Comparison of ENCODE assay signal across 14 mouse cellular contexts in genomic region chr3:10891981-10892380, GRCm38 (mm10).
DNase-seq lines count a peak whose midpoint lies in the region; ATAC-seq and TF ChIP-seq lines count a peak whose summit lies in the region.
"Had no signal": no experiment of that assay in that cellular context is flagged by ENCODE, and none has a peak within 500 bp of the region (broad histone marks: within the 10 kb centered on the region; RNA-seq: fewer than 3 reads in every experiment).

No protein-coding gene starts in this region.

- intact Hi-C loops in left cerebral cortex, postnatal 25 days (cut with DNase I) = no loop called here
- intact Hi-C loops in left cerebral cortex, adult 2 months (cut with DNase I) = no loop called here

- peak; percentile 21 to 60 for DNase-seq in cerebellum, postnatal 14 days
- no peak for DNase-seq in cerebellum, adult 11 months
- DNase-seq in left cerebral cortex, postnatal 25 days (ENCODE audit: low spot score in 2 of 2) = peak; percentile 4 to 34
- DNase-seq in left cerebral cortex, adult 2 months (ENCODE audit: extremely low spot score in 1 of 2, low spot score in 2 of 2) = no peak
- peak; percentile 3 for DNase-seq in right cerebral cortex, postnatal 14 days
- no peak for DNase-seq in gastrocnemius, adult 8-10 months (ENCODE audit: low spot score in 2 of 2)
- DNase-seq in adrenal gland, postnatal 10 days = no peak
- DNase-seq: embryo, embryonic 11 days; gastrocnemius, postnatal 14 days had no signal

- no peaks in the 10 kb centered on the region for H3K9me3 ChIP-seq in forebrain, embryonic 16.5 days (ENCODE audit: control insufficient read depth, low read length)
- H3K9me3 ChIP-seq: heart, embryonic 13.5 days; liver, embryonic 15.5 days; stomach, embryonic 15.5 days had no signal

- H3K4me3 ChIP-seq in left cerebral cortex, adult 2 months = no peak overlapping the region
- no peak overlapping the region for H3K4me3 ChIP-seq in forebrain, embryonic 16.5 days (replicated peaks; ENCODE audit: low read length)
- H3K4me3 ChIP-seq: heart, embryonic 13.5 days; liver, embryonic 15.5 days; stomach, embryonic 15.5 days had no signal

- no peaks in the 10 kb centered on the region for H3K27me3 ChIP-seq in forebrain, embryonic 16.5 days (replicated peaks; ENCODE audit: control insufficient read depth, insufficient read depth, low read length)
- H3K27me3 ChIP-seq: heart, embryonic 13.5 days; liver, embryonic 15.5 days; stomach, embryonic 15.5 days had no signal

- WGBS in forebrain, embryonic 16.5 days = 42% methylated on average over 2 of the region's 2 CpGs

- no peak overlapping the region for H3K9ac ChIP-seq in forebrain, embryonic 16.5 days (replicated peaks; ENCODE audit: low read depth, low read length)
- H3K9ac ChIP-seq: heart, embryonic 13.5 days; liver, embryonic 15.5 days; stomach, embryonic 15.5 days had no signal

- no peak for TF ChIP-seq CTCF in left cerebral cortex, adult 2 months (IDR thresholded peaks at IDR 0.05)

- H3K27ac ChIP-seq in left cerebral cortex, adult 2 months = no peak overlapping the region
- H3K27ac ChIP-seq in forebrain, embryonic 16.5 days (ENCODE audit: low read length) = peak overlapping the region; percentile 42
- H3K27ac ChIP-seq: heart, embryonic 13.5 days; kidney, postnatal 0 days; liver, embryonic 15.5 days; stomach, embryonic 15.5 days had no signal

- no peak overlapping the region for H3K4me2 ChIP-seq in forebrain, embryonic 16.5 days (ENCODE audit: low read length)
- H3K4me2 ChIP-seq: heart, embryonic 13.5 days; liver, embryonic 15.5 days; stomach, embryonic 15.5 days had no signal

- H3K36me3 ChIP-seq in forebrain, embryonic 16.5 days (ENCODE audit: control insufficient read depth, insufficient read depth) = no peaks in the 10 kb centered on the region
- H3K36me3 ChIP-seq: heart, embryonic 13.5 days; liver, embryonic 15.5 days; stomach, embryonic 15.5 days had no signal

- ATAC-seq in forebrain, embryonic 16.5 days = peak; percentile 99

- H3K4me1 ChIP-seq in forebrain, embryonic 16.5 days (replicated peaks; ENCODE audit: control insufficient read depth, insufficient read depth, low read length) = peaks cover 2% of the 10 kb centered on the region; the same call in 1 of the 2 replicates
- H3K4me1 ChIP-seq: heart, embryonic 13.5 days; liver, embryonic 15.5 days; stomach, embryonic 15.5 days had no signal

Comparison
In these comparisons a context has a peak if more than half of its experiments do, and no peak if none do; other contexts are left out.
1. DNase-seq: peak in cerebellum, postnatal 14 days (2 of 2), left cerebral cortex, postnatal 25 days (2 of 2) and right cerebral cortex, postnatal 14 days (single experiment); none in cerebellum, adult 11 months (single experiment), left cerebral cortex, adult 2 months (0 of 2), gastrocnemius, adult 8-10 months (0 of 2) and adrenal gland, postnatal 10 days (single experiment).